Mouse (Mus musculus) spleen, postnatal 4 days (tissue): ENCODE results near the gene Srd5a2.
"Not testable (repeated sequence)": the region's sequence is repeated elsewhere in the genome, so short reads cannot be mapped to it uniquely, and the experiment has no call there.

ENCODE experiments used
- DNase-seq, 2 experiments: peaks; one replicate each; pipeline ENCODE4 v3.0.0; 2022; ENCODE audit warnings: low spot score in 2 of 2

Srd5a2 gene

GRCm38 (mm10) chr17:74047210-74048082 lies at the start of gene Srd5a2:
Gene Srd5a2, minus strand, starts transcription at chr17:74047916.
- DNase-seq, result no peak

DNA sequence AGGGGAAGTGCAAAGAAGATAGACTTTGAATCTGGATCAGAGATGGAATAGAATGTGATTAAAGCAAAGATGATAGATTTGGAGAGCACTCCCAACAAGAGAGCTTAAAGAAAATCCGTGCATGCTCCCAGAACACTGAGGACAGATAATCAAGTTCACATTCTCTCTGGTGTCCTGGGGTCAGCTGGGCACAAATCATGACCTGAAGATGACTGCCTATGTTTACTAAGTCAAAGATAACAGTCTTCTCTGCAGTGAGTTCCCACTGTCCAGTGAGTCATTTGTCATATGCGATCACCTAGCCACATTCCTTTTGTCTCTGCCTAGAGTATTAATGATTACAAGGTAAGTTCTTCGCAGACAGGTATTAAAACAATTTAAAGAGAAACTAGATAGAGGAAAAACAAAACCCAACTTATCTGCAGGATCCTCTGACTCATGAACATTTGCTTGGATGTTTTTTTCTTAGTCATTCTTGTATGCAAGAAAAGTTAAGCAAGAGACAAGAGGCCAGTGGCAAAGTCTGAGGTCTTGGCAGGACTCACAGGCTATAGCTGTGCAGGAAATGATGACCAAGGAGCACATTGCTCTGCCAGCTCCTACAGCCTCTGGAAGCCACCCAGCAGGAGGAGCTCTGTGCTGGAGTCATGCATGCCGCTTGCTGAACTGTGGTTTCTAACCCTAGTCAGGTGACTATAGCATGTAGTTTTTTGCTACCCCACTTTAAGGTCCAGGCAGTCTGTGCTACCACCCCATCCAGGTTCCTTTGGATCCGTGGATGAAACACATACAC lies 41.4 kb upstream of the Srd5a2 start:
- no peak for DNase-seq

DNA sequence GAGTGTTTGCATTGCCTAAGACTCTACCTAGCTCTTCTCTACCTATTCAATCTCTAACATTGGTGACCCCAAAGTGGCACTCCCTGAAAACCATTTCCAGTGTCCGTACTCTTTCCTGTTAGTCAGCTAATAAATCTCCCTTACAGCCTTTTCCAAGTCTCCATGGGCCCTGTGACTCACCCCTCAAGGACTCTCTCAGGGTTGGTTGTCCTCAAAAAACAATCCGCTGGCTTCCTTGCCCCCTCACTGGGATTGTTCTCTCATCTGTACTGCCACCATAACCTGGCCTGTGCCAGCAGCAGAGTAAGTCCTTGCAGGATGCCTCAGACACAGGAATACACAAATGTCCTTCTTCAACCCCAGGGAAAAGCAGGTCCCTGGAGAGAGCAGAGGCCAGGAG lies 40.3 kb upstream of the Srd5a2 start:
- no peak for DNase-seq

- no peak for DNase-seq
These were observed 35.7 kb upstream of the Srd5a2 start for GRCm38 (mm10) chr17:74083370-74083769.

GRCm38 (mm10) chr17:74080076-74080615 lies 32.4 kb upstream of the Srd5a2 start:
- no peak for DNase-seq

- DNase-seq, result no peak
These were observed 31.2 kb upstream of the Srd5a2 start for GRCm38 (mm10) chr17:74078776-74079495.

DNA sequence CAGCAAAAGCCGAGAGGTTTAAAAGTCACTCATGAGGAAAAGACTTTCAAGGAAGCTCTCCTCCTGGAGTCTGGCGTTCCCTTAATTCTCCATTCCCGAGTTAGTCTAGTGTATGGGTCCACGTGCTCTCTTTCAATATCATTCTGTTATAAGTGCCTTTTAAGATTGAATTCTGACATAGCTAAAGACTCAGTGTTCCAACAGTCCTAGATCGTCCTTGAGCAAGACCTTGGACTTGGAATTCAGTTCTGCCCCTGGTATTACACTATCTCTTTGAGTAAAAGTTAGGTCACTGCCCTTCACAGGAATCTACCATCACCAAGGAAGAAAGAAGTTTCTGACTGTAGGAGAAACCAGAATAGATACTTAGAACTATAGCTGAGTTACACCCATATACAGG lies 25.4 kb upstream of the Srd5a2 start:
- DNase-seq, result not testable (repeated sequence)

DNA sequence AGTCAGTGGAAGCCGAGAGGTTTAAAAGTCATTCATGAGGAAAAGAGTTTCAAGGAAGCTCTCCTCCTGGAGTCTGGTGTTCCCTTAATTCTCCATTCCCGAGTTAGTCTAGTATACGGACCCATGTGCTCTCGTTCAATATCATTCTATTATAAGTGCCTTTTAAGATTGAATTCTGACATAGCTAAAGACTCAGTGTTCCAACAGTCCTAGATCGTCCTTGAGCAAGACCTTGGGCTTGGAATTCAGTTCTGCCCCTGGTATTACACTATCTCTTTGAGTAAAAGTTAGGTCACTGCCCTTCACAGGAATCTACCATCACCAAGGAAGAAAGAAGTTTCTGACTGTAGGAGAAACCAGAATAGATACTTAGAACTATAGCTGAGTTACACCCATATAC lies 15.0 kb upstream of the Srd5a2 start:
- not testable (repeated sequence) for DNase-seq

GRCm38 (mm10) chr17:74048229-74048816 lies 607 bp upstream of the Srd5a2 start:
- no peak for DNase-seq

- no peak for DNase-seq
These were observed 4.0 kb downstream of the Srd5a2 start for GRCm38 (mm10) chr17:74043754-74044153.

DNA sequence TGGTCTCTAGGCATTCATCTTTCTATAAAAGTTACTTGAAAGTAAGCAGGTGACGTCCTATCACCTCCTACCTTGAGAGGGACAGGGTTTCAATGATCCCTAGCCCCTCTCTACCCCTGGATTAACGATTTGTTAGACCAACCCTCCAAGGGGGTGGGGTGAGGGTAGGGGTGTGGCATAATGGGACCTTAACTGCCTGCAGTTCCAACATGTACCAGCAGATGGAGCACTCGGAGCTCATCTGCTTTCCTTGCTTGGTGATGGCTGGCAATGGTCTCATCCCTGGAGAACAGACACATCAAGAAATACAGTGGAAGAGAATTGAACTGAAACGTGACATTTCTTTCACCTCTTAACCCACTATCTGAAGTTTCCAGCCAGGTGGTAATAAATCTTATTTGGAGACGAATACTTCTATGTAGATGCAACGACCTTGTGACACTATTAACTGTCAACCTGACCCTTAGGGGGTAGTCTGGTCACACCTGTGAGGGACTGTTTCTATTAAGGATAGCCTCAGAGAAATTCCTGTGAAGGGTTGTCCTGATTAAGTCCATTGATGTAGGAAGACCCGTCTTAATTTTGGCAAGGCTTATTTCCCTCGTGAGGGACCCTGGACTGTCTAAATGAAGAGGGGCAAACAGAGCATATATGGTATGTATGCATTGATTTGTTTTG lies 27.1 kb downstream of the Srd5a2 start:
- DNase-seq, result peak; percentile 65 to 89

GRCm38 (mm10) chr17:74018281-74018680 lies 29.4 kb downstream of the Srd5a2 start:
- no peak for DNase-seq

- DNase-seq, result no peak
These were observed 30.1 kb downstream of the Srd5a2 start for GRCm38 (mm10) chr17:74017649-74018048.

- no peak for DNase-seq
These were observed 32.6 kb downstream of the Srd5a2 start for GRCm38 (mm10) chr17:74015128-74015527.

- DNase-seq, result no peak
These were observed 39.0 kb downstream of the Srd5a2 start for GRCm38 (mm10) chr17:74008680-74009079.

DNA sequence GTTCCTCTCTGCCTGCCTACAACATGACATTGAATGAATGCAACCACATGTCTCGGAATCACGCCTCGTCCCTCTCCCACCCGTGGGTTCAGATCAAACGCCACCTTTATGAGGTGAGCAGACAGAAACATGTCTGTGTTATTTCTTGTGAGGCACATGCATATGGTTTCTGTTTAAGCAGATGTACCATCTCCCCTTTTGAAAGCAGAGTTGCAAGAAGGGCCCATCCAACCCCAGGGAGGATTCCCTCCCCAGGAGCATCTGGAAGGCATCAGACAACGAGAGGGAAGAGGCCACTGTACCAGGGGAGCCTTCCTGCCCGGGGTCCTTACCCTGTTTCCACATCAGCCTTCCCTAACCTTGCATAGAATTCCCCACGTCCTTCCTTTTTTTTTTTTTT lies 40.7 kb downstream of the Srd5a2 start:
- DNase-seq, result no peak

GRCm38 (mm10) chr17:74002396-74002795 lies 45.3 kb downstream of the Srd5a2 start:
- DNase-seq, result peak in 1 of 2 experiments; percentile 50

DNA sequence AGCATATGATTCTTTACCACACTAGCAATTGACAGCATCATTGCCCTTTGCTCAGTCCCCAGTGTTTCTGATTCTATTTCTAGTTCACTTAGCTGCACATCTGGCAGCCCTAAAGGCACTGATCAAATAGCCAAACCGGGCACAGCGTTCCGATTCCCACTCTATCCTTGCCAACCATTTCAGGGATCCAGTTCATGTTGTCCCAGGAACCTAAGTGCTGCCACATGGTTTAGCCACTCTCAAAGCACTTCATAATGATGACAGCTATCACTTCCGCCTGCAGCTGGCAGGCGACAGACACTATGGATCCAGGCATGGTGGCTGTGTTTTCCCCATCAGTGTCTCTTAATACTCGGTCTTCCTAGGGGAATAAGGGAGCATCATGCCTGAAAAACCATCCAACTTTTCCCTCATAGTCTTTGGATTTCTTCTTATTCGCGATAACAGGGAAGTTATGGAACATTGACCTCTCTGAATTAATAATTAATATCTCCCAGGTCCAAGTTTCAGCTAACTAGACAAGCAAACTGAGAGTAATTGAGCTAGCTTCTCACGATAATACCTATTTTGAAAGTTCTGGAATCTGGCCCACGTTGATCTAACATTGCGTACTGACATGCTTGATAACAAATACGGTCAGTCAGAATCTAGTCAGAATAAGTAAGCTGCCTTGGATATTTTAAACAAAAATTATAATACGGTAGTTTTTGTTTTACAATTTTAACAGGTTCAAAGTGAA lies 51.6 kb downstream of the Srd5a2 start:
- DNase-seq, result no peak

- no peak for DNase-seq
These were observed 56.5 kb downstream of the Srd5a2 start for GRCm38 (mm10) chr17:73991264-73991663.

- no peak for DNase-seq
These were observed 61.1 kb downstream of the Srd5a2 start for GRCm38 (mm10) chr17:73986571-73986970.
